Mouse (Mus musculus) heart, adult 11 months (tissue): ENCODE results near the gene C1galt1c1.
A peak's percentile ranks its signal among the peaks of the same experiment; 100 is the strongest.

ENCODE experiments used
- DNase-seq: peaks from one replicate; pipeline ENCODE4 v3.0.0; 2022

C1galt1c1 gene

GRCm38 (mm10) chrX:38634801-38635637, at the start of gene C1galt1c1:
TSS of gene C1galt1c1 (minus strand) at chrX:38635087.
- DNase-seq = peak; percentile 99

- no peak for DNase-seq
Measured at GRCm38 (mm10) chrX:38681972-38682371, 47.1 kb upstream of the C1galt1c1 start.

GRCm38 (mm10) chrX:38669111-38669903, 34.4 kb upstream of the C1galt1c1 start:
- peak; percentile 27 for DNase-seq

- DNase-seq = peak; percentile 58
Measured at GRCm38 (mm10) chrX:38656206-38656883, 21.5 kb upstream of the C1galt1c1 start.

- DNase-seq = peak; percentile 41
Measured at GRCm38 (mm10) chrX:38654681-38655080, 19.8 kb upstream of the C1galt1c1 start.

GRCm38 (mm10) chrX:38653181-38653580, 18.3 kb upstream of the C1galt1c1 start:
- no peak for DNase-seq

- DNase-seq = no peak
Measured at GRCm38 (mm10) chrX:38651167-38651566, 16.3 kb upstream of the C1galt1c1 start.

GRCm38 (mm10) chrX:38650404-38651039, 15.6 kb upstream of the C1galt1c1 start:
- peak; percentile 19 for DNase-seq

- peak; percentile 24 for DNase-seq
Measured at GRCm38 (mm10) chrX:38642183-38642582, 7.3 kb upstream of the C1galt1c1 start.

GRCm38 (mm10) chrX:38641435-38641834, 6.5 kb upstream of the C1galt1c1 start:
- DNase-seq = peak; percentile 37

- DNase-seq = no peak
Measured at GRCm38 (mm10) chrX:38635638-38635931, 698 bp upstream of the C1galt1c1 start.

GRCm38 (mm10) chrX:38600995-38601369, 33.9 kb downstream of the C1galt1c1 start:
- DNase-seq = peak; percentile 92

- peak; percentile 98 for DNase-seq
Measured at GRCm38 (mm10) chrX:38600177-38600994, 34.5 kb downstream of the C1galt1c1 start, which contains the start of gene Mcts1. TSS of gene Mcts1 (plus strand) at chrX:38600578.

GRCm38 (mm10) chrX:38593180-38593889, 41.6 kb downstream of the C1galt1c1 start:
- no peak for DNase-seq

GRCm38 (mm10) chrX:38591749-38592148, 43.1 kb downstream of the C1galt1c1 start:
- DNase-seq = no peak

GRCm38 (mm10) chrX:38589827-38590226, 45.1 kb downstream of the C1galt1c1 start:
- DNase-seq = no peak

GRCm38 (mm10) chrX:38583261-38583660, 51.6 kb downstream of the C1galt1c1 start:
- no peak for DNase-seq

- DNase-seq = no peak
Measured at GRCm38 (mm10) chrX:38581140-38581539, 53.7 kb downstream of the C1galt1c1 start.
